Mouse (Mus musculus) bone marrow, adult 2 months (tissue): ENCODE measurements around the gene Cacna2d2. TPM values are rescaled to one million over a fixed set of nuclear protein-coding genes. Genes with fewer than 3 reads are reported as not detected.

Experiments used
- H3K27ac ChIP-seq: fragments of 200-500 bp; 2 replicates; pipeline ENCODE4 v1.5.1; 2012; ENCODE audit warnings: low read depth, mild to moderate bottlenecking, control low read depth, inconsistent platforms, low read length; ENCODE audit not compliant: control insufficient read depth, poor library complexity, insufficient read depth
- H3K4me1 ChIP-seq: fragments of 200-500 bp; 2 replicates; pipeline ENCODE4 v1.6.1; 2011; ENCODE audit warnings: low read length; ENCODE audit not compliant: control insufficient read depth, insufficient read depth
- H3K4me3 ChIP-seq: fragments of 200-500 bp; replicated peaks from 2 replicates; pipeline ENCODE3; 2011; ENCODE audit warnings: mild to moderate bottlenecking, low read depth, low read length, control low read depth; ENCODE audit not compliant: control insufficient read depth
- CTCF ChIP-seq: fragments of 200-500 bp; IDR thresholded peaks from 2 replicates; pipeline ENCODE4 v1.5.1; 2011; ENCODE audit warnings: low read length, control low read depth; ENCODE audit not compliant: control insufficient read depth, insufficient read depth
- POLR2A ChIP-seq: fragments of 200-500 bp; IDR thresholded peaks from 2 replicates; pipeline ENCODE4 v1.6.1; 2011; ENCODE audit warnings: low read depth, mild to moderate bottlenecking, control low read depth, low read length, borderline replicate concordance; ENCODE audit not compliant: control insufficient read depth
- WGBS: fragments of 180-500 bp; shearing (Covaris S2); methylation state at CpG from one replicate; pipeline ENCODE4 v1.1.7; 2018; 5-methylcytosine and 5-hydroxymethylcytosine counted together
- polyA plus RNA-seq: library from polyadenylated mRNA; stranded (reverse); fragments of >200 nt; gene quantifications from 2 replicates; pipeline ENCODE4 v1.2.4, GENCODE M21; 2011; ENCODE audit warnings: low replicate concordance; ENCODE audit not compliant: missing spikeins, insufficient read depth, insufficient read length

The Cacna2d2 gene
- polyA plus RNA-seq, 1 experiment, result not detected

DNA sequence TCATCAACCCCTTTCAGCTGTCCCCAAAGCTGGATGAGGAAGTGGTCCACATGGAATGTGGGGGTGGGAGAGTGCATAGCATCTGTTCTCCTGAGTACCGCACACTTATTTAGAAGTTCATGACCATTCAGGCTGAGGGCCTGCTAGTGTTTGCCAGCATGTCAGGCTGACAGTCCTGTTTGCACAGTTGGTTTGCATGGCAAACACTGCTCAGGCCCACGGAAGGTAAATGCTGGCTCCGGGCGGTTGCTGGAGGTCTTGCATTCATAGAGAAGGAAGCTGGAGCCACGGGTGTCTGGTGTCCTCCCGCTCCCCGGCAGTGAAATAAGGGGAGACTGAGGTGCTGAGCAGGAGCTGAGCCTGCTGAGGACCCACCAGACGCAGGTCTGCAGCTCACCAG lies 53.7 kb downstream of the Cacna2d2 start:
- WGBS, result 75% methylated on average over 8 of the region's 8 CpGs
- Histone ChIP-seq H3K27ac (no peak overlapping the region), H3K4me1 (no peaks in the 10 kb centered on the region), H3K4me3 (no peak overlapping the region)
- no peak for TF ChIP-seq POLR2A
- TF ChIP-seq CTCF, result no peak

DNA sequence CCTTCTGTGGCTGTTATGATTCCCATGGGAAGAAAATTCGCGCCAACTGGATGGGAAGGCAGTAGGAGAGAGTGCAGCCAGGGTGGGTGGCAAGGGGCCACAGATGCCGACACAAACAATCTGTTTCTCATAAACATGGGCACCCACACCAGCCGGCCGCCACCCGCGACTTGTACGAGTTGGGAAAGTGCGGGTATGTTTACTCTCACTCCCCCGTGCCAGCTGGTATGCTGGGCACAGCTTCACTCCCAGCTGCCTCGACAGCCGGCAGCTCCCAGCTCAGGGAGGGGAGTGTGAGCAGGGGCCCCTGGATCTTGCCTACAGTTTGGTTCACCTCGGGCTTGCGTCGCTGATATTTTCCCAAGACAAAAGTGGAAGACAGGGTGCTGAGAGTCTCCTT lies 57.3 kb downstream of the Cacna2d2 start:
- Histone ChIP-seq H3K4me1 (no peaks in the 10 kb centered on the region), H3K27ac (no peak overlapping the region), H3K4me3 (no peak overlapping the region)
- TF ChIP-seq CTCF, result no peak
- TF ChIP-seq POLR2A, result no peak
- WGBS, result 63% methylated on average over 15 of the region's 15 CpGs

DNA sequence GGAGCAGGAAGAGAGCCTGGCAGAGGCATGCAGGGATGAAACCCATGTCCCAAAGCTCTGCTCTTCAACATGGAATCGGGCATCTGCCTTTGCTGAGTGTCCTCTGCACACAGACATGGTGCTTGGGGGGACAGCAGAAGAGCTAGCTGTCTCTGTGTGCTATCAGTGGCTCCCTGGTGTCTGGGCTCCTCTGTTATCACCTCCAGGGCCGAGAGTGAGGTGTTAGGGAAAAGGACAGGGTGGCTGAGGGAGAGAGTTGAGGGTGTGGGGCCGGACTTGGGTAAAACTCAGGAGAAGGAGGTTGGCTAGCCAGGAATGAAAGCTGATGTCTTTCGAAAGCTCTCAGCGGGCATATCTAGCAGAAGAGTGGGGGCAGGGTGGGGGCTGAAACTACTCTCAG lies 63.5 kb downstream of the Cacna2d2 start:
- no peak overlapping the region for H3K4me3 ChIP-seq
- 71% methylated on average over 5 of the region's 5 CpGs for WGBS
- no peak overlapping the region for H3K27ac ChIP-seq
- TF ChIP-seq CTCF, result no peak
- TF ChIP-seq POLR2A, result no peak
- no peaks in the 10 kb centered on the region for H3K4me1 ChIP-seq

GRCm38 (mm10) chr9:107463509-107463908 lies 64.1 kb downstream of the Cacna2d2 start:
- no peaks in the 10 kb centered on the region for H3K4me1 ChIP-seq
- no peak overlapping the region for H3K27ac ChIP-seq
- peak; percentile 95 for TF ChIP-seq CTCF
- TF ChIP-seq POLR2A, result no peak
- WGBS, result 20% methylated on average over 7 of the region's 7 CpGs
- H3K4me3 ChIP-seq, result no peak overlapping the region

DNA sequence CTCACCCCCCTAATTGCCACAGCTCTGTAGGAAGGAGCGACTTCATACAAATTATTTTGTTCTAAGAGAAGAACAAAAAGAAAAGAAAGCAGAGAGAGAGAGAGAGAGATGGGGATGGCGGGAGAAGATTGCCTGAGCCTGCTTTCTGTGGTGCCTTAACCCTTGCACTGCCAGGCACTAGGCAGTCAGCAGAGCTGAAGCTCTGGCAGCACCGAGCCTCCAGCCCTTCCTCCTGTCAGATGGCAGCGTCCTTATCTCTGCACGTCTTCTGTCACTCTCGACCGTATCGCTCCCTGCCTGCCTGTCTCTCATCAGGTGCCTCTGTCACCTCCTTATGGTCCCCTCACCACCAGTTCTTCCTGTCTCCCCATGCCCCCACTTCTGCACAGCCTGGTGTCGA lies 64.7 kb downstream of the Cacna2d2 start:
- no peaks in the 10 kb centered on the region for H3K4me1 ChIP-seq
- no peak overlapping the region for H3K4me3 ChIP-seq
- WGBS, result 24% methylated on average over 9 of the region's 9 CpGs
- TF ChIP-seq POLR2A, result 0 out of 2 replicates have a peak, but pooled peaks have one; percentile 14
- TF ChIP-seq CTCF, result no peak
- H3K27ac ChIP-seq, result no peak overlapping the region

DNA sequence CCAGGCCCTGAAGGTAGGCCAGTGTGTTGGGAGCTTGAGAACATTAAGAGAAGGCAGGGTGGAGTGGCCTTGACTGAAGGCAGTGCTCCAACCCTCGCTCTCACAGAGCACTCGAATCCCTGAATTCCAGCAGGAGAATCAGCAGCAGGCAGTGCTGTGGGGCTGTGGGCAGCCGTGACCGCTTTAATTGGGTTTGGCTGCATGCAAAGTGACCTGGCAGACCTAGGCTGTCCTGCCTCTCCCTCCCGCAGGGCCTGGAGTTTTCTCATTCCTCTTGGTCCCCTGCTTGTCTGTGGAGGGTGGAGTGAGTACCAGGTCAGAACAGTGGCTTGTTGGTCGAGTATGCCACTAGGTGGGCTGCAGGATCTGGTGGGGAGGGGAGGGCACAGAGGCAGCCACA lies 66.2 kb downstream of the Cacna2d2 start:
- H3K27ac ChIP-seq, result no peak overlapping the region
- WGBS, result 62% methylated on average over 6 of the region's 6 CpGs
- TF ChIP-seq CTCF, result no peak
- TF ChIP-seq POLR2A, result no peak
- no peaks in the 10 kb centered on the region for H3K4me1 ChIP-seq
- no peak overlapping the region for H3K4me3 ChIP-seq

GRCm38 (mm10) chr9:107469213-107469795 lies 69.9 kb downstream of the Cacna2d2 start:
- WGBS, result 75% methylated on average over 13 of the region's 13 CpGs
- TF ChIP-seq POLR2A, result no peak
- no peak for TF ChIP-seq CTCF
- H3K27ac ChIP-seq, result no peak overlapping the region
- no peak overlapping the region for H3K4me3 ChIP-seq
- H3K4me1 ChIP-seq, result no peaks in the 10 kb centered on the region

DNA sequence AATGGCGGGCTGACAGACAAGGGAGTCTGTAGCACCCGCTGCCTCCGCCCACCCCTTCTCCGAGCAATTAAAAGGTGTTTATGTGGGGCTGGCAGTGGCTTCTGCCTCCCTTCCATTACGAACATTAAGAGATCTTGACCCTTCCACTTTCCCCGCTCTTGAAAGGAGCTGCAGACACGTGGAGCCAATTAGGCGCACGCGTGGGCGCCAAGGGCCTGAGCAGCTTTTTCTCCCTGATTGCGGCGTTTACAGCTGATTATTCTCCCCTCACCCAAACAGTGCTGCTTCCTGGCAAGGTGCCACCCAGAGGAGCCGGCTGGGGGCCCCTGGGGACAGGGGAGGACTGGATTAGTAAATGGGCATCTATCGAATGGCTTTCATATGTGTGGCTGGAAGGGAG lies 71.0 kb downstream of the Cacna2d2 start:
- no peak overlapping the region for H3K27ac ChIP-seq
- H3K4me1 ChIP-seq, result no peaks in the 10 kb centered on the region
- no peak overlapping the region for H3K4me3 ChIP-seq
- WGBS, result 80% methylated on average over 15 of the region's 15 CpGs
- TF ChIP-seq CTCF (no peak), POLR2A (no peak)

GRCm38 (mm10) chr9:107474016-107474415 lies 74.6 kb downstream of the Cacna2d2 start:
- WGBS, result 53% methylated on average over 1 of the region's 1 CpGs
- Histone ChIP-seq H3K4me3 (no peak overlapping the region), H3K27ac (no peak overlapping the region), H3K4me1 (no peaks in the 10 kb centered on the region)
- no peak for TF ChIP-seq POLR2A
- no peak for TF ChIP-seq CTCF
